Mouse (Mus musculus) spleen, postnatal 4 days (tissue): Measurements from ENCODE around the gene Ctnna2.

Experiments used
- DNase-seq, 2 experiments: peaks; one replicate each; pipeline ENCODE4 v3.0.0; 2022; ENCODE audit warnings: low spot score in 2 of 2

Ctnna2 gene

DNA sequence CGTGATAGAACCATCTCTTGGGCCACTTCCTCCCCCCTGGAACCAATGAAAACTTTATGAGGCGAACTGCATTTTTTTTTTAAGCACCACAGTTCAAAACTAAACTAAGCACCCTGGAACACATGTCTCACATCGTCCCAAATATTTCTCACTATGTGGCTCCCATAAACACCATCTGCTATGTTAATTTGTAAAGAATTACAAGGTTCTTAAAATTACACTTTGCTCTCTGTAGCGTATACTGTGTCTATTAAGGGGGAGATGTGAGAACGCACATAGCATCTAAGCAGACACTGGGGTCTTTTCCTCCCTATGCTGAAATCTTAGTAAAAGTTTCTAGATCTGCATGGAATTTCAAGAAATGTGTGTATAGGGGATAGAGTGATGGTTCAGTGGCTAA is 822.5 kb downstream of the Ctnna2 start:
- no peak for DNase-seq

DNA sequence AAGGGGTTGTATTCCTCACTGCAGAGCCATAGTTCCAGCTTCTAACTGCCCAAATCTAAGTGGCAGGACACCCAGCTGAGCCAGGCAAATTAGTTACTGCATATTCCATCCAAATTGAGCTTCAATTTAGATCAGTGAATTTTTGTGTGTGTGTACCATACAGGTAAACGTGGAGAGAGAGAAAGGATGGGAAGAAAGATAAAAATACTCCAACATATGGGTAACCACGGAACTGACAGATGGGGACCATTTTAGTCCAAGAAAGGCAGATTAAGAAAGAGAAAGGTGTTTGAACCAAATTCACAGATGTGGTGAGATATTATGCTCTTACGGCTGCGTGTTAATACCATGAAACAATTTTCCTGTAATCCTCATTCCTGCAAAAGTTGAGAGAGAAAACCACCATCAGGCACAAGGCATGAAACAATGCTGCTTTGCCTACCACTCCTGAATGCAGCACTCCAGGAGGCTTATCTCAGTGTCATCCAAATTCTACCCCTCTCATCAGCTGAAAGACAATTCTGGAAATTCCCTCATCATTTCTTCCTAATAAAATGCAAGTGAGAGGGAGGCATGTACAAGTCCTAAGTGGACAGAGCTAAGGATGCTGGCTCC is 840.1 kb downstream of the Ctnna2 start:
- DNase-seq, result no peak

GRCm38 (mm10) chr6:77120926-77121325 is 858.6 kb downstream of the Ctnna2 start:
- DNase-seq, result no peak

DNA sequence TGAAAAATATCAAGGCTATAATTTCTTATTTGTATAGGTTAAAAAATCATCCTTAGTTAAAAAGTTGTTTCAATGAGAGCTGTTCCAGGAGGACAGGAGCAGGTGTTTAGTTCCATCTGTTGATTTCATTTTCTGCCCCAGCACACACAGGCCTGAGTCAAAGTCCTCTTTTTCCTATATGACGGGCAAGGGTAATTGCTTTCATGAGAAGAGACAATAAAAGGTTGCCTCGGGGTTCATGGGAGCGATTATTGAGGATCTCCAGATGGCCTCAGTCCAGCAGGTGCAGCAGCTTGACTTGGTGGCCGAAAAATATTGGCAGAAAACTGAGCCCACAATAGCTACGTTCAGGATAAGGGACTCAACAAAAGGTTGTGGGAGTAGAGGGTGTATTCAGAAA is 859.0 kb downstream of the Ctnna2 start:
- DNase-seq, result no peak

- DNase-seq, result no peak
Observed at GRCm38 (mm10) chr6:77109095-77109945, 870.2 kb downstream of the Ctnna2 start.

DNA sequence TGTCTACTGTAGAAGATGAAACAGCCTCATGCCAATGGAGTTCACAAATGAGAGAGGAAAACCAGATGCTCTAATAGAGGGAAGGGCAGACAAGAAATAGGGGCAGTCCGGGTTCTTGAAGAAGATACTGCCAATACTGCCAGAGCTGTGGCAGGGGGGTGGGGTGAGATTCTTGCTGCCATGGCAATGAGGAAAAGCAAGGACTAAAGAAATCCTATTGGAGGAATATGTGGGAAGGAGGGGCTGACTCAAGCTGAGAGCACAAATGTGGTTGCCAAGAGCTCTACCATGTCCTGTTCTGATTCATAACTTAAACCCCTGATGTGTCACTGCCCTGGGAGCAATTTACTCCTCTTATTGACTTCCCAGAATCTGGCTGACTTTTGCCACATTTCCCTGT is 878.5 kb downstream of the Ctnna2 start:
- DNase-seq, result no peak

GRCm38 (mm10) chr6:77098540-77098939 is 881.0 kb downstream of the Ctnna2 start:
- DNase-seq, result no peak

DNA sequence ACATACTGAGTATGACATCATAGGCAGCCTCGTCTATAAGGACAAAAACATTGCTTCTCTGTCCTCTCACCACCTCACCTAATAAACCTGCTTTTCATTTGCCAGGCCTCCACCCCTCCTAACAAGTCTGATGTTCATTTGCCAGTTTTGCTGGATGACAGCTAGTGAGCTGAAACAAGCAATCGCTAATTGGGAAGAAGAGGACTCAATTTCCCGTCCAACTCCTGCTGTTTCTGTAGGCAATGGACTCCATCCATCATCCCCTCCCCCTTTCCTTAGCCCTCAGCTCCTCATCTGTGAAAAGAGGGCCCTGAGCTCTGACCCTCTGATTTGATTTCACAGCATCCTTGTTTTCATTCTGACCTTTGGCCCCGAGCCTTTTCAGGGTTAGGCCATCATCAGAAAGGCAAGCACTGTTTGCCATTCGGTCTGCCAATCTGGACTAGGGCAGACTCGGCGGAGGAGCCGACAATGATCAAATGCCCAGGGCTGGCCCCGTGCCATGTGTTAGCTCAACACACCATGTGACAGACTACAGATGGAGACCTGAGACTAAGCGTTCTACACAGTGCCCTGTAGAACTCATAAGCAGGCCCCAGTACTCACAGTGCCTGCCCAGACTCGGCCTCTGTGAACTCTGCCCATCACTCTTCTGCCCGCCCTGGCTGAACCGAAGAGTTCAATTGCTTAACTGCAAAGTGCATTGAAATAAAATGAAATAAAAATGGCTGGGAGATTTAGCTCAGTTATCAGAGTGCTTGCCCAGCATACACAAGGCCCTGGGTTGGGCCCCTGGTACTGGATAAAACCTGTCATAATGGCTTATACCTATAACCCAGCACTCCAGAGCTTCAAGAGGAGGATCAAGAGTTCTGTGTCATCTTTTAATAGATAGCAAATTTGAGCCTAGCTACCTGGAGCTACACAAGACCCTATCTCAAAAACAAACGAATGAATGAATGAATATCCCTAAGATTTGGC is 903.8 kb downstream of the Ctnna2 start:
- DNase-seq, result no peak

GRCm38 (mm10) chr6:77069595-77069994 is 909.9 kb downstream of the Ctnna2 start:
- DNase-seq, result no peak

- DNase-seq, result no peak
Observed at GRCm38 (mm10) chr6:77050690-77051089, 928.8 kb downstream of the Ctnna2 start.

DNA sequence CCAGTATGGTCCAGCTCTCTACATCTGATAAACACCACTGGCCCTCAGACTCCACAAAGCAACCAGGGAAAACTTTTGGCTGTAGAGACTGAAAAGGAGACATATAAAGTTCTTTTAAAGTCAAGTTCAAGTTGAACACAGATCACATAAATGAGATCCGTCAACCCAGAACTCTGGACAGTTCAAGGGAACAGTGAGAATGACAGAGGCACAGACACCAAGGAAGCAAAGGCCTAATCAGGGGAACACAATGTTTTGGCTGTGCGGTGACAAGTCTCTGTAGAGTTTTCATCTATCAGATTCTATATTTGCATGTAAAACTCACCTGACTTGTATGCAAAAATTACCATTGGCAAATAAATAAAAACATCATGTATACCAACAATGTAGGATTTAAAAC is 929.3 kb downstream of the Ctnna2 start:
- DNase-seq, result no peak

DNA sequence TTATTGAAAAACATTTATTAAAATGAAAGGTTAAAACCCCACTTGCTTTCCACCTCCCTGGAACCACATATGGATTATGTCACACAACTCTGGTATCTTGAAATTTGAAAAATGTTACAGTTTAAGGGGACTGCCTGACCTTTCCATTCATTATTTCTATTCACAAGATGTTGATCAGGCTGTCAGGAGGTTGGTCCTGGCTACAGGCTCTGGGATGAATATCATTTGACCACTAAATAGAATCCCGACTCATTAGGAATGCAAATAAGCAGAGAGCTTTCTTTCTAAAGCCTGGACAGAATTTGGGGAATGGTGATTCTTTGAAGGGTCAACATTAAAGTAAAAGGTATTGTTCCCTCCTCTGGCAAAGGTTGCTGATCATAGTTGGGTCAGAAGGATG is 931.9 kb downstream of the Ctnna2 start:
- no peak for DNase-seq

- DNase-seq, result no peak
Observed at GRCm38 (mm10) chr6:77025066-77025465, 954.4 kb downstream of the Ctnna2 start.

- no peak for DNase-seq
Observed at GRCm38 (mm10) chr6:77013194-77013593, 966.3 kb downstream of the Ctnna2 start.

- DNase-seq, result no peak
Observed at GRCm38 (mm10) chr6:77011001-77011400, 968.5 kb downstream of the Ctnna2 start.

DNA sequence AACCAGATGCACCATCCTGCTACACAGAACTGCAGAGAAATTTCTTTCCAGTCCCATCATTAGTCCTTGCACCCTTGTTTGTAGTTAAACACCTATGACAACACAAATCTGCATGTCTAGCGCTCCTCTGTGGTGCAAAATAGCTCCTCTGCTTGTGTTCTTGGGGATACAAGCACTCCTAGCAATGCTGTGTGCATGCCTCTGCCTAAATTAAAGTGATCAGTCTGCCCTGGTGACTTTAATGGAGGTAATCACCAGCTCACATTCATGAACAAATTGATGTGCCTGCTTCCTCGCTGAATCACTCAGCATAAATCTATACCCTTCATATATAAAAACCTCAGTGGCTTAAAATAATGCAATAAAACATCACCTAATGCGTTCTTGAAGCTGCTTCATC is 987.4 kb downstream of the Ctnna2 start:
- no peak for DNase-seq

GRCm38 (mm10) chr6:76984773-76985172 is 994.7 kb downstream of the Ctnna2 start:
- DNase-seq, result no peak

DNA sequence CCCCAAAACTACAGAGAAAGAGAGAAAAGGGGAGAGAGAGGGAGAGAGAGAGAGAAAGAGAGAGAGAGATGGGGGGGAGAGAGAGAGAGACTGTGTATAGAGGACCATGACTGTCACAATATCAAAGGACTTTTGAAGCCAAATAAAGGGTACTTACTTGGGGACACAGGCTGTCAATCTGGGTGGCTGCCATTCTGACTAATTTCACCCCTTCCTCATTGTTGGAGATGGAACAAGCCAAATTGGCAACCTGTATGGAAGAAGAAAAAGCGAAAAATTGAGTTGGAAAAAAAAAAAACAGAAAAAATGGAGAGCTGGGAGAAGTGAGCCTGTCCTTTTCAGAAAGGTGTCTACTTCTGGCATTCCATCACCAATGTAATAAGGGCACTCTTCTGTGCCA is 997.8 kb downstream of the Ctnna2 start:
- no peak for DNase-seq

GRCm38 (mm10) chr6:76979247-76979850 is 1000.1 kb downstream of the Ctnna2 start:
- no peak for DNase-seq

DNA sequence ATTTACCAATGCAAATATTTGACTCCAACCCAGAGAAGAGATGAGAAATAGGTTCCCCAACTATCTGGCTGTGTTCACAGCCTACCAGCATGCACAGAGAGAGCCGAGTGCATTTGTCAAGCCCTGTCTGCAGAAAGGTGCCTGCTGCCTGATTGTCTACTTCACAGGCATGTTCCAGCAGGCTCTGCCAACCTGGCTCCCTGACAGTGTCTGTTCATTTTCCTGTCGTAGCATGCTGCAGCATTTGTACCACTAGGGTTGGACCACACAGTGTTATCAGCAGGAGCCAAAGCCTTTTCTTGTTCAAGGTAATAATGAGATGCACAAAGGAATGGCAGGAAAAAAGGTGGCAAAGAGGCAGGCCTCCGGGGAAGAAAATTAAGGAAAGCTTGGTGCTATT is 1001.7 kb downstream of the Ctnna2 start:
- no peak for DNase-seq

GRCm38 (mm10) chr6:76974297-76974696 is 1005.2 kb downstream of the Ctnna2 start:
- DNase-seq, result no peak

- DNase-seq, result no peak
Observed at GRCm38 (mm10) chr6:76964998-76965432, 1014.5 kb downstream of the Ctnna2 start.
